Mouse (Mus musculus): ENCODE data around the gene Myh9. TPM values are rescaled to one million over a fixed set of nuclear protein-coding genes. Genes with fewer than 3 reads are reported as not detected.

Myh9 gene
- polyA plus RNA-seq, 1 experiment from 2014 or later = 77.1 TPM

DNA sequence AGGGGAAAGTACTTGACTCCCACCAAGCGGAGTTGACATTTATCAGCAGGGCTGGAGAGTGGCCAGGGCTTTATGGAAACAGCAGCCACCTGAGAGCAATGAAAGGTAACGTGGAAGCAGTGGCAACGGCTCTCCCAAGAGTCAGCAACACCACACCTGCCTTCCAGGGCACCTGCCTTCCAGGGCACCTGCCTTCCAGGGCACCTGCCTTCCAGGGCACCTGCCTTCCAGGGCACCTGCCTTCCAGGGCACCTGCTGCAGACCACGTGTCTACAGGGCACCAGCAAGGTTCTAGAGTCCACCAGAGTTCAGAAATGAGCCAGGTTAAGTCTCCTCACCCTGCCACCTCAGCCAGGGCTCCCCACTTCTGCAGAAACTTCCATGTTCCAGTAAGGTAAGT lies 48.9 kb downstream of the Myh9 start:
- no peaks in the 10 kb centered on the region for H3K27me3 ChIP-seq (ENCODE audit: control insufficient read depth, insufficient read depth, low read length)
- no peaks in the 10 kb centered on the region for H3K9me3 ChIP-seq (ENCODE audit: control insufficient read depth, low read depth, low read length)
- 87% methylated on average over 4 of the region's 4 CpGs for WGBS
- H3K4me1 ChIP-seq (ENCODE audit: control insufficient read depth, insufficient read depth, low read length) = peaks cover 12% of the 10 kb centered on the region
- H3K9ac ChIP-seq (replicated peaks; ENCODE audit: low read depth, low read length) = no peak overlapping the region
- H3K4me3 ChIP-seq (ENCODE audit: low read depth, low read length) = no peak overlapping the region
- no peak for ATAC-seq (ENCODE audit: insufficient number of reproducible peaks, insufficient read depth, low FRiP score, low read depth)
- peaks cover 80% of the 10 kb centered on the region for H3K36me3 ChIP-seq (ENCODE audit: control insufficient read depth, insufficient read depth, low read length)
- no peak overlapping the region for H3K27ac ChIP-seq (ENCODE audit: low read length)
- H3K4me2 ChIP-seq (replicated peaks; ENCODE audit: low read depth, low read length) = no peak overlapping the region

DNA sequence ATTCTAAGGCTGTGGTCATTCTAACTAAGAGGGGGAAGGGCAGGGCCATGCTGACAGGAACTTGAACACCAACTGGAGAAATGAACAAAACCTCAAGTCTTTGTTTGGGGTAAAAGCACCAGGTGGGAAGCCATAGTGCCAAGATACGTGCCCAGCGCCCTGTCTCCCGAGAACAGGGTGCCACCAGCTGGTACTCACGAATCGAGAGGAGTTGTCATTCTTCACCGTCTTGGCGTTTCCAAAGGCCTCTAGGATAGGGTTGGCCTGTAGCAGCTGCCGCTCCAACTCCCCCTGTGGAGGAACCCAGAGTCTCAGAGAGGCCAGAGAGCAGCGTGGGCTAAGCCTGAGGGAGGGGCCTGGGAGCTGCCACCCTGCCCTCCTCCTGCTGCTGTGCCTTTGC lies 49.9 kb downstream of the Myh9 start:
- no peak for ATAC-seq (ENCODE audit: insufficient number of reproducible peaks, insufficient read depth, low FRiP score, low read depth)
- H3K4me1 ChIP-seq (ENCODE audit: control insufficient read depth, insufficient read depth, low read length) = peaks cover 2% of the 10 kb centered on the region; the same call in 1 of the 2 replicates
- H3K36me3 ChIP-seq (ENCODE audit: control insufficient read depth, insufficient read depth, low read length) = peaks cover 85% of the 10 kb centered on the region
- WGBS = 81% methylated on average over 9 of the region's 9 CpGs
- H3K27ac ChIP-seq (ENCODE audit: low read length) = no peak overlapping the region
- H3K4me3 ChIP-seq (ENCODE audit: low read depth, low read length) = no peak overlapping the region
- no peaks in the 10 kb centered on the region for H3K27me3 ChIP-seq (ENCODE audit: control insufficient read depth, insufficient read depth, low read length)
- H3K9me3 ChIP-seq (ENCODE audit: control insufficient read depth, low read depth, low read length) = no peaks in the 10 kb centered on the region
- H3K4me2 ChIP-seq (replicated peaks; ENCODE audit: low read depth, low read length) = no peak overlapping the region
- H3K9ac ChIP-seq (replicated peaks; ENCODE audit: low read depth, low read length) = no peak overlapping the region

DNA sequence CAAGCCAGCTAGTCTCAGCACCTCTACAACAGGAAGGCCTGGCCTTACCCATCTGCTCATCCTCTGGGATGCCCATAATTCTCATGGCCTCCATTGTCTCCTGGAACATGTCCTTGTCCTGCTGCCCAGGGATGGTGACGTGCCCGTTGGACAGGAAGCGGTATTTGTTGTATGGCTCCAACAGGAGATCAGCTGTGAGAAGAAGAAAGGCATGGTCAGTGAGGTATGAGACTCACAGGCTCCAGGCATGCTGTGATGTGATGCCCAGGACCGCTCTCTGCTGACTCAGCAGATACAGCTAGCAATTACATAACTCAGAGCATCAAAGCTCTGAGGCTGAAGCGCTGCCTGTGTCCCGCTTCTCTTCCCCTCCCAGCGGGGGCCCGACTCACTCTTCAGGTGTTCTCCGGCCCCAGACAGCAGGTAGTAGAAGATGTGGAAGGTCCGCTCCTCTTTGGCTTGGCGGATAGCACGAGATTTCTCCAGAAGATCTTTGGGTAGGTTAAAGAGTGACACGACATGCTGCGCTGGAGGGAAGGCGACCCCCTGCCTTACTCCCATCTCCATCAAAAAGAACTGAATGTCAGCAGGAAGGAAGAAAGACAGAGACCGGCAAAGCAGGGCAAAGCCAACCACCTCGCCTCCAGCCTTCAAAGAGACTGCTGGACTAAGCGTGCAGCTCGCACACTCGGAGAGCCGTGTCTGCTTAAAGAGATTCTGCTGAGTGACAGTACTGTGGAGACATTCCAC lies 51.1 kb downstream of the Myh9 start:
- peaks cover 86% of the 10 kb centered on the region for H3K36me3 ChIP-seq (ENCODE audit: control insufficient read depth, insufficient read depth, low read length)

DNA sequence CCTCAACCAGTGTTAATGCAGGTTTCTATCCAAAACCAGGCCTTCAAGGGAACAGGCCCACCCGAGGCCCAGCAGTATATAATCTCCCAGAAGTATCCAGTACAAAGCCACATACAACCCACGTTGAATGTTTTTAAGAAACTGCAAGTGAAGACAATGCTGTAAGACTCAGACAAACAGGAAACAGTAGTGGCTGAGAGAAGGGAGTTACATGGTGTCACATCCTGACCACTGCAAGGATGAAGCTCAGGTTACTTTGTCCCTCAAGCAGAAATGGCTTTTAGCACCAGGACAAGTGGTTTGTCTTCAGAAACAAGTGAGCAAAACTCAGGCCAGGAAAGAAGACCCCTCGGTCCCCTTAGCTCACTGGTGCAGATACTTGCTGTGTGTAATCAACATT lies 52.8 kb downstream of the Myh9 start:
- no peaks in the 10 kb centered on the region for H3K27me3 ChIP-seq (ENCODE audit: control insufficient read depth, insufficient read depth, low read length)
- H3K36me3 ChIP-seq (ENCODE audit: control insufficient read depth, insufficient read depth, low read length) = peaks cover 89% of the 10 kb centered on the region
- WGBS = 84% methylated on average over 3 of the region's 3 CpGs
- H3K9me3 ChIP-seq (ENCODE audit: control insufficient read depth, low read depth, low read length) = no peaks in the 10 kb centered on the region
- no peak overlapping the region for H3K27ac ChIP-seq (ENCODE audit: low read length)
- H3K9ac ChIP-seq (replicated peaks; ENCODE audit: low read depth, low read length) = no peak overlapping the region
- ATAC-seq (ENCODE audit: insufficient number of reproducible peaks, insufficient read depth, low FRiP score, low read depth) = no peak
- no peak overlapping the region for H3K4me2 ChIP-seq (replicated peaks; ENCODE audit: low read depth, low read length)
- H3K4me1 ChIP-seq (ENCODE audit: control insufficient read depth, insufficient read depth, low read length) = no peaks in the 10 kb centered on the region
- H3K4me3 ChIP-seq (ENCODE audit: low read depth, low read length) = no peak overlapping the region

More for the DNA sequence above, 51.1 kb downstream of the Myh9 start:
- 91% methylated on average over 21 of the region's 21 CpGs for WGBS
- Histone ChIP-seq H3K4me3 (ENCODE audit: low read depth, low read length) (no peak overlapping the region), H3K27ac (ENCODE audit: low read length) (no peak overlapping the region), H3K27me3 (ENCODE audit: control insufficient read depth, insufficient read depth, low read length) (no peaks in the 10 kb centered on the region), H3K9me3 (ENCODE audit: control insufficient read depth, low read depth, low read length) (no peaks in the 10 kb centered on the region), H3K9ac (replicated peaks; ENCODE audit: low read depth, low read length) (no peak overlapping the region), H3K4me1 (ENCODE audit: control insufficient read depth, insufficient read depth, low read length) (no peaks in the 10 kb centered on the region), H3K4me2 (replicated peaks; ENCODE audit: low read depth, low read length) (no peak overlapping the region)
- no peak for ATAC-seq (ENCODE audit: insufficient number of reproducible peaks, insufficient read depth, low FRiP score, low read depth)

DNA sequence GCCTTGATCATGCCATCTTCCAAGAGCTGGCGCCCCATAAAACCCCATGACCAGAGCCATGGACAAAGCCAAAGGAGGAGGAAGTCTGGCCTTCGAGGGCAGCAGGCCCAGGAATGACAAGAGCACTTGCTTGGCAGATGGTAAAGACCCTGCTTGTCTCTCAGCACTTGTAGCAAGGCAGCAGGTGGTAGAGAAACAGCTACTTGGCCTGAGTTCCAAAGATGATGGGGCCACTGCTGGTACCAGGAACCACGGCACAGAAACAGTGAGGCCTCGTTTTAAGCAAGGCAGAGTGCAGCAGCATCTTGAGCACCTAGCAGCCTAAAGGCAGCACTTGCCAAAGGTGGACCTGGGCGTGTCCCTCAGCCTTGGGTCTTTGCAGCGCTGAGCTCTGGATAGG lies 53.6 kb downstream of the Myh9 start:
- ATAC-seq (ENCODE audit: insufficient number of reproducible peaks, insufficient read depth, low FRiP score, low read depth) = no peak
- WGBS = 89% methylated on average over 6 of the region's 6 CpGs

DNA sequence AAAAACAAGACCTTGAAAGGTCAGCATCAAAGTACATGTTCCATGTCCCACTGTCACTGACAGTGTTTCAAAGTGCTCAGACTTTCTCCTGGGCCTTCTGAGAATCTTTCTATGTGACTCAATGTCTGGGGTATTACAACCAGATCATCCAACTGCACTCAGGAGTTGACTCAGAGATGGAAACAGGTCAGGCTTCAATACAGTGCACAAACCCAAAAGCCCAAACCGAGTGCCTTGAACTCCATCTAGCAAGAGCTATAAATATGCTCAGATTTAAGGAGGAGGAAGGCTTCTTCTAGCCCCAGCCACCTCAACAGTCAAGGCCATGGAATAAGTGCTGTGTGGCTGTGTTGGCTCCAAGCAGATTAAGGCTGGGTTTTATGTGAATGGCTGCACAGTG lies 56.2 kb downstream of the Myh9 start:
- 90% methylated on average over 1 of the region's 1 CpGs for WGBS
- H3K4me2 ChIP-seq (replicated peaks; ENCODE audit: low read depth, low read length) = no peak overlapping the region
- no peaks in the 10 kb centered on the region for H3K9me3 ChIP-seq (ENCODE audit: control insufficient read depth, low read depth, low read length)
- H3K27me3 ChIP-seq (ENCODE audit: control insufficient read depth, insufficient read depth, low read length) = no peaks in the 10 kb centered on the region
- H3K9ac ChIP-seq (replicated peaks; ENCODE audit: low read depth, low read length) = no peak overlapping the region
- no peaks in the 10 kb centered on the region for H3K4me1 ChIP-seq (ENCODE audit: control insufficient read depth, insufficient read depth, low read length)
- H3K36me3 ChIP-seq (ENCODE audit: control insufficient read depth, insufficient read depth, low read length) = peaks cover 98% of the 10 kb centered on the region
- no peak overlapping the region for H3K27ac ChIP-seq (ENCODE audit: low read length)
- no peak overlapping the region for H3K4me3 ChIP-seq (ENCODE audit: low read depth, low read length)
- no peak for ATAC-seq (ENCODE audit: insufficient number of reproducible peaks, insufficient read depth, low FRiP score, low read depth)

More for the DNA sequence above, 53.6 kb downstream of the Myh9 start:
- H3K9ac ChIP-seq (replicated peaks; ENCODE audit: low read depth, low read length) = no peak overlapping the region
- no peaks in the 10 kb centered on the region for H3K9me3 ChIP-seq (ENCODE audit: control insufficient read depth, low read depth, low read length)
- H3K4me1 ChIP-seq (ENCODE audit: control insufficient read depth, insufficient read depth, low read length) = no peaks in the 10 kb centered on the region
- peaks cover 91% of the 10 kb centered on the region for H3K36me3 ChIP-seq (ENCODE audit: control insufficient read depth, insufficient read depth, low read length)
- no peak overlapping the region for H3K4me3 ChIP-seq (ENCODE audit: low read depth, low read length)
- H3K27me3 ChIP-seq (ENCODE audit: control insufficient read depth, insufficient read depth, low read length) = no peaks in the 10 kb centered on the region
- H3K4me2 ChIP-seq (replicated peaks; ENCODE audit: low read depth, low read length) = no peak overlapping the region
- H3K27ac ChIP-seq (ENCODE audit: low read length) = no peak overlapping the region

DNA sequence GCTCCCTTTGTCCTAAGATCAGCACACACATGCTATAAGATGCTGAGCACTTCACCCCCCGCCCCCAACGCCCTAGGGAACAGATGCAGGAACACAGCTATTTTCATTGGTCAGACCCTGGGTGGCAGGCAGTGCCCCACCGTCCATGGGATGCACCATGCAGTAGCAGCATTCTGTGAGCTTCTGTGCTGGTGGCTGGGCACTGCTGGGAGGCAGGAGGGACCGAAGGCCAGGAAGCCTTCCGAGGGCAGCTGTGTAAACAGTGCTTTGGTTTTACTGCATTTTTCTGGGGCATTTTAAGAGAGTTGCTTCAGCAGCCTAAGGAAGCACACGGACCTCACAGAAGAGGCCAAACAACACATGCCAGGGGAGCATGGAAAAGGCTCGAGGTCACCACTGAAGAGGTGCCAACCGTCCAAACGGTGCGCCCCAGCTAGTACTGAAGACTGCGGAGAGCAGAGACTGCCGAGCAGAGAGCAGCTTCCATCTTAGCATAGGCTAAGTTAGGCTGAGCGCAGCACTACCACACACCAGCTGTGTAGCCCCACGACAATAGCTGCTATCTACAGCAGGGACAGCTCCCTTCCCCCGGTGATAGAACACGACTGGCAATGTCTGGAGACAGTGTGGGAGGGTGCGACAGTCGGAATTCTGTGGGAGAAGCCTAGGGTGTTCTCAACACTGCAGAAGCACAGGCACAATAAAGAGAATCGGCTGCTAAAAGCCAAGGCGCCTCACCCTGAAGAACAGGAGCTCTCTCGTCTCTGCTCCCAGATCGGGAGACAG lies 57.7 kb downstream of the Myh9 start:
- no peak for ATAC-seq (ENCODE audit: insufficient number of reproducible peaks, insufficient read depth, low FRiP score, low read depth)

DNA sequence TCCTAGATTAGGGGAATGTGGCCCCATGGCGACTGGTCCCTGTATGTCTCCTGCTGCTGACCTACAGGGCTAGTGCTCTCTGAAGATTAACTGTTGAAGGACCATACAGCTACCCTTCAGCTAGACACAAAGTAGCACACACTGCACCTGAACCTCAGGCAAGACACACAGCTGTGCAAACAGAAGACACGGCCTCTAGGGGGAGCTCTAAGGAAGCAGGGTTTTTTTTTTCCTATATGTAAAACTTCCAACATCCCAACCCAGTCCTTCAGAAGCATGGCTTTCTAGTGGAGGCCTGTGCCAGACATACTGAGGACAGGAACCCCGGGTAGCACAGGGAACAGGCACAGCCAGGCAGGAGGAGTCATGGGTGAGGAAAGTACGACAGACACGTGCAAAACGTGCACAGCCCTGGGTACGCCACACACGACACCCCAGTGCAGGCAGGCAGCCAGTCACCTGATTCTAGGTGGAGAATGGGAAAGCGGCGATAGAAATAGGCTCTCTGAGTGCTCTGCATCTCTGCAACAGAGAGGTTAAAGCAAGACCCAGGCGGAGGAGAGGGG lies 59.4 kb downstream of the Myh9 start:
- Histone ChIP-seq H3K4me3 (ENCODE audit: low read depth, low read length) (no peak overlapping the region), H3K36me3 (ENCODE audit: control insufficient read depth, insufficient read depth, low read length) (peaks cover 94% of the 10 kb centered on the region), H3K27me3 (ENCODE audit: control insufficient read depth, insufficient read depth, low read length) (no peaks in the 10 kb centered on the region), H3K4me2 (replicated peaks; ENCODE audit: low read depth, low read length) (no peak overlapping the region), H3K27ac (ENCODE audit: low read length) (no peak overlapping the region), H3K9ac (replicated peaks; ENCODE audit: low read depth, low read length) (no peak overlapping the region), H3K9me3 (ENCODE audit: control insufficient read depth, low read depth, low read length) (no peaks in the 10 kb centered on the region), H3K4me1 (ENCODE audit: control insufficient read depth, insufficient read depth, low read length) (no peaks in the 10 kb centered on the region)
- ATAC-seq (ENCODE audit: insufficient number of reproducible peaks, insufficient read depth, low FRiP score, low read depth) = no peak
- 79% methylated on average over 11 of the region's 11 CpGs for WGBS

More for the DNA sequence above, 57.7 kb downstream of the Myh9 start:
- no peak overlapping the region for H3K27ac ChIP-seq (ENCODE audit: low read length)
- no peaks in the 10 kb centered on the region for H3K27me3 ChIP-seq (ENCODE audit: control insufficient read depth, insufficient read depth, low read length)
- H3K4me3 ChIP-seq (ENCODE audit: low read depth, low read length) = no peak overlapping the region
- H3K4me2 ChIP-seq (replicated peaks; ENCODE audit: low read depth, low read length) = no peak overlapping the region
- H3K4me1 ChIP-seq (ENCODE audit: control insufficient read depth, insufficient read depth, low read length) = no peaks in the 10 kb centered on the region
- H3K9ac ChIP-seq (replicated peaks; ENCODE audit: low read depth, low read length) = no peak overlapping the region
- no peaks in the 10 kb centered on the region for H3K9me3 ChIP-seq (ENCODE audit: control insufficient read depth, low read depth, low read length)
- peaks cover 98% of the 10 kb centered on the region for H3K36me3 ChIP-seq (ENCODE audit: control insufficient read depth, insufficient read depth, low read length)
- 74% methylated on average over 22 of the region's 22 CpGs for WGBS
